Comparison of ENCODE assay signal across 8 mouse cellular contexts in the genomic region with DNA sequence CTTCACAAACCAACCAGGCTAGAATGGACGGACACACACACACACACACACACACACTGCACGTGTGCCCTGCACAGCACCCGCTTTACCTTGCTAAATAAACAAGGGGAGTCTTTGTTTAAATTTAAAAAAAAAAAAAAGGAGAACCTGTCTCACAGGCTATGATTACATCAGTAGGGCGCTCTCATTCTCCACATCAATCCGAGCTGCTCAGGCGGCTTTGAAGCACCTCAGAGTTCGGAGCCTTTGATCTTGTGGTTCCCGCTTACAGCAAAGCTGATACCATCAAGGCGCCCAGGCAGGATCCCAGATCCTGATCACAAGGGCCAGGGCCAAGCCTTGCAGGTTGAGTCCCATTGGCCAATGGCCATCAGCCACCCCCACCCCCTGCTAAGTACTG. TPM values are rescaled to one million over a fixed set of nuclear protein-coding genes. Genes with fewer than 3 reads are reported as not detected.
A peak's percentile ranks its signal among the peaks of the same experiment; 100 is the strongest.
DNase-seq lines count a peak whose midpoint lies in the region; ATAC-seq and TF ChIP-seq lines count a peak whose summit lies in the region.

No protein-coding gene starts in this region.

- intact Hi-C loops in left cerebral cortex, postnatal 4 days (cut with DNase I) = no loop called here
- intact Hi-C loops in left cerebral cortex, adult 2 months (cut with DNase I) = no loop called here

- no peak overlapping the region for H3K9ac ChIP-seq in kidney, embryonic 15.5 days
- H3K9ac ChIP-seq in midbrain, embryonic 13.5 days (replicated peaks) = no peak overlapping the region

- WGBS in kidney, embryonic 15.5 days = 28% methylated on average over 9 of the region's 9 CpGs
- WGBS in midbrain, embryonic 13.5 days = 31% methylated on average over 9 of the region's 9 CpGs

- H3K27me3 ChIP-seq in kidney, embryonic 15.5 days = no peaks in the 10 kb centered on the region
- no peaks in the 10 kb centered on the region for H3K27me3 ChIP-seq in midbrain, embryonic 13.5 days

- H3K27ac ChIP-seq in kidney, embryonic 15.5 days = peak overlapping the region; percentile 70
- peak overlapping the region; percentile 51 for H3K27ac ChIP-seq in midbrain, embryonic 13.5 days
- H3K27ac ChIP-seq in left cerebral cortex, adult 2 months = no peak overlapping the region

- ATAC-seq in kidney, embryonic 15.5 days (replicated peaks; ENCODE audit: low FRiP score) = peak; percentile 50; the same call in 1 of the 2 replicates
- no peak; the same call in 1 of the 2 replicates for ATAC-seq in midbrain, embryonic 13.5 days

- H3K4me2 ChIP-seq in kidney, embryonic 15.5 days = peak overlapping the region; percentile 26; the same call in 1 of the 2 replicates
- H3K4me2 ChIP-seq in midbrain, embryonic 13.5 days (replicated peaks) = 0 out of 2 replicates have a peak overlapping the region, but pooled peaks have one; percentile 15

- H3K9me3 ChIP-seq in kidney, embryonic 15.5 days (replicated peaks) = no peaks in the 10 kb centered on the region
- H3K9me3 ChIP-seq in midbrain, embryonic 13.5 days = no peaks in the 10 kb centered on the region

- H3K36me3 ChIP-seq in kidney, embryonic 15.5 days = no peaks in the 10 kb centered on the region
- H3K36me3 ChIP-seq in midbrain, embryonic 13.5 days = no peaks in the 10 kb centered on the region

- H3K4me1 ChIP-seq in kidney, embryonic 15.5 days = peaks cover 60% of the 10 kb centered on the region
- peaks cover 54% of the 10 kb centered on the region for H3K4me1 ChIP-seq in midbrain, embryonic 13.5 days (replicated peaks)

- TF ChIP-seq CTCF in left cerebral cortex, adult 2 months (IDR thresholded peaks at IDR 0.05) = no peak

- H3K4me3 ChIP-seq in kidney, embryonic 15.5 days (replicated peaks) = no peak overlapping the region
- no peak overlapping the region for H3K4me3 ChIP-seq in midbrain, embryonic 13.5 days (replicated peaks)
- no peak overlapping the region for H3K4me3 ChIP-seq in left cerebral cortex, adult 2 months

- DNase-seq in left cerebral cortex, postnatal 4 days = peak; percentile 53
- DNase-seq in left cerebral cortex, adult 9 months (ENCODE audit: low spot score in 2 of 2) = no peak
- DNase-seq in adrenal gland, postnatal 36 days = peak; percentile 24 to 27
- no peak for DNase-seq in cerebellum, postnatal 36 days
- DNase-seq in left cerebral cortex, adult 2 months (ENCODE audit: extremely low spot score in 1 of 2, low spot score in 2 of 2) = no peak
- DNase-seq in heart, adult 9 months (ENCODE audit: low spot score in 2 of 2) = no peak

RNA-seq across cellular contexts. Expression of gene Znrf3, which starts 33.1 kb away (rescaled TPM):
- 10 to 100 TPM; 17.6 to 21.0 TPM for total RNA-seq in left cerebral cortex, postnatal 4 days (2021)
- 10 to 100 TPM; 28.8 to 35.8 TPM for total RNA-seq in adrenal gland, postnatal 36 days (2021)
- 17.5 and 18.2 TPM in 2 replicates for polyA plus RNA-seq in kidney, embryonic 15.5 days (2015; fragmentation: Nextera tagmentation; extraction: Ambion mirVana)
- polyA plus RNA-seq in midbrain, embryonic 13.5 days (2015; fragmentation: Nextera tagmentation; extraction: Ambion mirVana) = 8.0 and 9.6 TPM in 2 replicates
- 10 to 100 TPM; 19.5 to 20.7 TPM for total RNA-seq in left cerebral cortex, adult 2 months (2021)

Comparison
In these comparisons a context has a peak if more than half of its experiments do, and no peak if none do; other contexts are left out.
1. DNase-seq: peak in left cerebral cortex, postnatal 4 days (single experiment) and adrenal gland, postnatal 36 days (2 of 2); none in left cerebral cortex, adult 9 months (0 of 2), cerebellum, postnatal 36 days (0 of 2), left cerebral cortex, adult 2 months (0 of 2) and heart, adult 9 months (0 of 2).